Mouse (Mus musculus): ENCODE data around the gene Ggt5. TPM values are rescaled to one million over a fixed set of nuclear protein-coding genes. Genes with fewer than 3 reads are reported as not detected.

The Ggt5 gene
- polyA plus RNA-seq, 1 experiment from 2014 or later: 1.2 TPM

- Histone ChIP-seq H3K4me3 (ENCODE audit: low read depth, low read length) (no peak overlapping the region), H3K9ac (ENCODE audit: low read depth, low read length) (no peak overlapping the region), H3K27ac (ENCODE audit: low read depth, low read length) (no peak overlapping the region), H3K27me3 (replicated peaks; ENCODE audit: control insufficient read depth, insufficient read depth, low read length) (no peaks in the 10 kb centered on the region; the same call in 1 of the 2 replicates), H3K9me3 (ENCODE audit: control insufficient read depth, low read length) (no peaks in the 10 kb centered on the region), H3K36me3 (ENCODE audit: control insufficient read depth, insufficient read depth, low read length) (no peaks in the 10 kb centered on the region), H3K4me2 (no peak overlapping the region), H3K4me1 (replicated peaks; ENCODE audit: control insufficient read depth, insufficient read depth, low read length) (no peaks in the 10 kb centered on the region)
- DNase-seq (ENCODE audit: low spot score) (no peak), ATAC-seq (replicated peaks; ENCODE audit: low FRiP score) (no peak)
- 87% methylated on average over 12 of the region's 12 CpGs for WGBS
These were observed 47.1 kb downstream of the Ggt5 start for GRCm38 (mm10) chr10:75636084-75636786.

DNA sequence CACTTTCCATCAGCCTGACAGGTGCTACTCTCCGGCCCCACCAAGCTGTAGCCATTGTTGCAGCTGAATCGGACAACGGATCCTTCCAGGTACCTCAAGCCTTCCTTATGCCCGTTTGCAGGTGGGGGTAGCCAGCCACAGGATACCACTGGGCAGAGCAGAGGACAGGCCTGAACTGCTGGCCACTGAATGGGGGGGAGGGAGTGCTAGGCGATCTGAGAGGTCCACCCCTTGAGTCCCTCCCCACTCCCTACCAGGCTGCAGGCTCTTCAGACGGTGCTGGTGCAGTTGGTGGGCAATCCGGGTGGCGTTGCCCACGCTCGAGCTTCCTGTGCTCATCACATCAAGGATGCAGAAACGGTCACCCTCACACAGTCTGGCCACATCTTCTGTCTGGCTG, 48.6 kb downstream of the Ggt5 start:
- no peaks in the 10 kb centered on the region; the same call in 1 of the 2 replicates for H3K27me3 ChIP-seq (replicated peaks; ENCODE audit: control insufficient read depth, insufficient read depth, low read length)
- H3K4me1 ChIP-seq (replicated peaks; ENCODE audit: control insufficient read depth, insufficient read depth, low read length): no peaks in the 10 kb centered on the region
- DNase-seq (ENCODE audit: low spot score): no peak
- H3K36me3 ChIP-seq (ENCODE audit: control insufficient read depth, insufficient read depth, low read length): no peaks in the 10 kb centered on the region
- ATAC-seq (replicated peaks; ENCODE audit: low FRiP score): no peak
- no peaks in the 10 kb centered on the region for H3K9me3 ChIP-seq (ENCODE audit: control insufficient read depth, low read length)
- WGBS: 81% methylated on average over 11 of the region's 11 CpGs
- no peak overlapping the region for H3K4me3 ChIP-seq (ENCODE audit: low read depth, low read length)
- H3K27ac ChIP-seq (ENCODE audit: low read depth, low read length): no peak overlapping the region
- no peak overlapping the region for H3K4me2 ChIP-seq
- no peak overlapping the region for H3K9ac ChIP-seq (ENCODE audit: low read depth, low read length)

DNA sequence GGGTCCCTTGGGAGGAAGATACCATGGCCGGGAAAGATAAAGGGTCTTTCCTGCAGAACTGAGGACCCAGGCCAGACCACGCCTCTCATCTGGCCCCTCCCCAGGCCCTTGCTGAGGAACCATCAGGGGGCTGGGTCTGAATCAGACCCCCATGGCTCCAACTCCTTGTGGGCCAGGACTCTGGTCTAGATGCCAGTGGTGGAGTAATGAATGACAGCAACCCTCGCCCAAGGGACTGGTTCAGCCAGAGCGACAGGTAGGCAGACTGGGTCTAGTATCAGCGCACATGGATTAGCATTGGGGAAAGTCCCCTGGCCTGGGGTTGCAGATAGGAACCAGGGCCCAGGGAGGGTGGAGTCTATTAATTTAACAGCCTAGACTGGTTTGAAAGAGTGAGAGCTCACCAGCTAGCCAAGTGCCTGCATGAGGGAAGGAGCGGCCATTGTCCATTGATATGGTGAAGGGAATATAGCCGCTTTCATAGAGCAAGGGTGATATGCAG, 52.6 kb downstream of the Ggt5 start:
- DNase-seq (ENCODE audit: low spot score): no peak
- ATAC-seq (replicated peaks; ENCODE audit: low FRiP score): no peak
- H3K4me1 ChIP-seq (replicated peaks; ENCODE audit: control insufficient read depth, insufficient read depth, low read length): peaks cover 9% of the 10 kb centered on the region
- no peak overlapping the region for H3K27ac ChIP-seq (ENCODE audit: low read depth, low read length)
- H3K36me3 ChIP-seq (ENCODE audit: control insufficient read depth, insufficient read depth, low read length): no peaks in the 10 kb centered on the region
- H3K4me3 ChIP-seq (ENCODE audit: low read depth, low read length): no peak overlapping the region
- no peak overlapping the region for H3K9ac ChIP-seq (ENCODE audit: low read depth, low read length)
- no peak overlapping the region for H3K4me2 ChIP-seq
- 74% methylated on average over 7 of the region's 7 CpGs for whole genome bisulfite sequencing
- no peaks in the 10 kb centered on the region for H3K9me3 ChIP-seq (ENCODE audit: control insufficient read depth, low read length)
- H3K27me3 ChIP-seq (replicated peaks; ENCODE audit: control insufficient read depth, insufficient read depth, low read length): no peaks in the 10 kb centered on the region; the same call in 1 of the 2 replicates

GRCm38 (mm10) chr10:75642436-75642835, 53.3 kb downstream of the Ggt5 start:
- H3K9ac ChIP-seq (ENCODE audit: low read depth, low read length): no peak overlapping the region
- H3K4me3 ChIP-seq (ENCODE audit: low read depth, low read length): no peak overlapping the region
- no peak for ATAC-seq (replicated peaks; ENCODE audit: low FRiP score)
- H3K4me2 ChIP-seq: no peak overlapping the region
- H3K27me3 ChIP-seq (replicated peaks; ENCODE audit: control insufficient read depth, insufficient read depth, low read length): no peaks in the 10 kb centered on the region; the same call in 1 of the 2 replicates
- 80% methylated on average over 9 of the region's 9 CpGs for WGBS
- no peak for DNase-seq (ENCODE audit: low spot score)
- H3K9me3 ChIP-seq (ENCODE audit: control insufficient read depth, low read length): no peaks in the 10 kb centered on the region
- H3K27ac ChIP-seq (ENCODE audit: low read depth, low read length): no peak overlapping the region
- peaks cover 9% of the 10 kb centered on the region for H3K4me1 ChIP-seq (replicated peaks; ENCODE audit: control insufficient read depth, insufficient read depth, low read length)
- no peaks in the 10 kb centered on the region; the same call in 1 of the 2 replicates for H3K36me3 ChIP-seq (ENCODE audit: control insufficient read depth, insufficient read depth, low read length)

GRCm38 (mm10) chr10:75642891-75643290, 53.8 kb downstream of the Ggt5 start:
- H3K4me3 ChIP-seq (ENCODE audit: low read depth, low read length): no peak overlapping the region
- 78% methylated on average over 2 of the region's 2 CpGs for WGBS
- H3K4me2 ChIP-seq: no peak overlapping the region
- no peak for ATAC-seq (replicated peaks; ENCODE audit: low FRiP score)
- no peaks in the 10 kb centered on the region; the same call in 1 of the 2 replicates for H3K36me3 ChIP-seq (ENCODE audit: control insufficient read depth, insufficient read depth, low read length)
- no peaks in the 10 kb centered on the region for H3K9me3 ChIP-seq (ENCODE audit: control insufficient read depth, low read length)
- H3K27me3 ChIP-seq (replicated peaks; ENCODE audit: control insufficient read depth, insufficient read depth, low read length): no peaks in the 10 kb centered on the region
- DNase-seq (ENCODE audit: low spot score): no peak
- peaks cover 9% of the 10 kb centered on the region for H3K4me1 ChIP-seq (replicated peaks; ENCODE audit: control insufficient read depth, insufficient read depth, low read length)
- H3K9ac ChIP-seq (ENCODE audit: low read depth, low read length): no peak overlapping the region
- no peak overlapping the region for H3K27ac ChIP-seq (ENCODE audit: low read depth, low read length)

DNA sequence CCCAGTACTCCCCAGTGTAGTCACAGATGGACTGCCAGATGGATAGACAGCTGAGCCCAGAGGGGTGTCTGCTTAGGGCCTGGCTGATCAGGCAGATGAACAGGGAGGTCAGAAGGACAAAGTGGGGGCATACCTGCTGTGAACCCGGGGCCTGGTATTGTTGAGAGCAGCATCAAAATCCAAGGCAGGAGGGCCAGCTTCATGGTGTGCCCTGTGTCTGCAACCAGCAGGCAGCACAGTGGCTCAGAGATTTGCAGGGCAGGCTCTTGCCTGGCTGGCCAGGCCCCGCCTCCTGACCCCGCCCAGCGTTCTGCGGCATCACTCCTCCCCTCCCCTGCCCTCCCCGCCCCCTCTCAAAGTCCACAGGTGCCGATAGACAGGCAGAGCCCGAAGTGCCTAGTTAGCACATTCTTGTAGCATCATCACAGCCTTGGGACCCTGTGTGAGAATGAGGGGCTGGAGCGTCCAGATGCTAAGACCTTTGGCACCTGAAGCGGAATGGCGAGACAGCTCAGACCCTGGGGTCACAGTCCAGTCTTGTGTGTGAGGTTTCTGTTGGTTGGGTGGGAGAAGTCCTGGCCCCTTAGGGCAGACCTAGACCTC, 54.7 kb downstream of the Ggt5 start, which contains the start of gene Susd2:
Gene Susd2, minus strand, starts transcription at position 268 of the 603 bp plus-strand sequence.
- H3K4me2 ChIP-seq: peak within 1 kb of the TSS; percentile 43
- no peaks in the 10 kb centered on the region; the same call in 1 of the 2 replicates for H3K36me3 ChIP-seq (ENCODE audit: control insufficient read depth, insufficient read depth, low read length)
- H3K27me3 ChIP-seq (replicated peaks; ENCODE audit: control insufficient read depth, insufficient read depth, low read length): no peaks in the 10 kb centered on the region
- H3K27ac ChIP-seq (ENCODE audit: low read depth, low read length): no peak within 1 kb of the TSS
- ATAC-seq (replicated peaks; ENCODE audit: low FRiP score) (peak; percentile 80), DNase-seq (ENCODE audit: low spot score) (peak; percentile 68)
- H3K4me1 ChIP-seq (replicated peaks; ENCODE audit: control insufficient read depth, insufficient read depth, low read length): peaks cover 9% of the 10 kb centered on the region
- no peaks in the 10 kb centered on the region for H3K9me3 ChIP-seq (ENCODE audit: control insufficient read depth, low read length)
- no peak within 1 kb of the TSS for H3K4me3 ChIP-seq (ENCODE audit: low read depth, low read length)
- WGBS: 14% methylated on average over 11 of the region's 11 CpGs
- H3K9ac ChIP-seq (ENCODE audit: low read depth, low read length): no peak within 1 kb of the TSS

GRCm38 (mm10) chr10:75645616-75646015, 56.5 kb downstream of the Ggt5 start:
- H3K4me3 ChIP-seq (ENCODE audit: low read depth, low read length): no peak overlapping the region
- no peaks in the 10 kb centered on the region for H3K27me3 ChIP-seq (replicated peaks; ENCODE audit: control insufficient read depth, insufficient read depth, low read length)
- peaks cover 9% of the 10 kb centered on the region for H3K4me1 ChIP-seq (replicated peaks; ENCODE audit: control insufficient read depth, insufficient read depth, low read length)
- peaks cover 5% of the 10 kb centered on the region; the same call in 1 of the 2 replicates for H3K36me3 ChIP-seq (ENCODE audit: control insufficient read depth, insufficient read depth, low read length)
- H3K9me3 ChIP-seq (ENCODE audit: control insufficient read depth, low read length): no peaks in the 10 kb centered on the region
- DNase-seq (ENCODE audit: low spot score) (no peak), ATAC-seq (replicated peaks; ENCODE audit: low FRiP score) (no peak)
- H3K9ac ChIP-seq (ENCODE audit: low read depth, low read length): no peak overlapping the region
- whole genome bisulfite sequencing: 89% methylated on average over 8 of the region's 8 CpGs
- H3K4me2 ChIP-seq: no peak overlapping the region
- H3K27ac ChIP-seq (ENCODE audit: low read depth, low read length): no peak overlapping the region

GRCm38 (mm10) chr10:75646406-75646805, 57.3 kb downstream of the Ggt5 start:
- H3K4me1 ChIP-seq (replicated peaks; ENCODE audit: control insufficient read depth, insufficient read depth, low read length): peaks cover 9% of the 10 kb centered on the region
- H3K27ac ChIP-seq (ENCODE audit: low read depth, low read length): no peak overlapping the region
- 85% methylated on average over 6 of the region's 6 CpGs for WGBS
- H3K4me2 ChIP-seq: no peak overlapping the region
- no peak overlapping the region for H3K9ac ChIP-seq (ENCODE audit: low read depth, low read length)
- H3K4me3 ChIP-seq (ENCODE audit: low read depth, low read length): no peak overlapping the region
- DNase-seq (ENCODE audit: low spot score): no peak
- peaks cover 10% of the 10 kb centered on the region for H3K36me3 ChIP-seq (ENCODE audit: control insufficient read depth, insufficient read depth, low read length)
- H3K27me3 ChIP-seq (replicated peaks; ENCODE audit: control insufficient read depth, insufficient read depth, low read length): no peaks in the 10 kb centered on the region
- no peak for ATAC-seq (replicated peaks; ENCODE audit: low FRiP score)
- no peaks in the 10 kb centered on the region for H3K9me3 ChIP-seq (ENCODE audit: control insufficient read depth, low read length)
